Mouse (Mus musculus) lung, postnatal 0 days (tissue): Measurements from ENCODE around the gene 2300002M23Rik. TPM values are rescaled to one million over a fixed set of nuclear protein-coding genes. Genes with fewer than 3 reads are reported as not detected.

Source experiments
- ATAC-seq: fragments of 200-750 bp; cut with Nextera tagmentation; 2 replicates; pipeline ENCODE4 v1.8.0; 2017; ENCODE audit warnings: moderate library complexity
- DNase-seq: peaks from one replicate; pipeline ENCODE4 v3.0.0-alpha.2; 2016; ENCODE audit warnings: low spot score
- H3K27ac ChIP-seq: fragments of 300-500 bp; sonication (generic); 2 replicates; pipeline ENCODE4 v1.5.1; 2014; ENCODE audit warnings: antibody characterized with exemption, mild to moderate bottlenecking, low read length, mixed read lengths
- H3K27me3 ChIP-seq: fragments of 300-500 bp; sonication (generic); replicated peaks from 2 replicates; pipeline ENCODE4 v1.6.1; 2014; ENCODE audit warnings: low read length, mixed read lengths; ENCODE audit not compliant: insufficient read depth
- H3K36me3 ChIP-seq: fragments of 300-500 bp; sonication (generic); 2 replicates; pipeline ENCODE4 v1.6.1; 2014; ENCODE audit warnings: low read length, mixed read lengths; ENCODE audit not compliant: insufficient read depth
- H3K4me1 ChIP-seq: fragments of 300-500 bp; sonication (generic); 2 replicates; pipeline ENCODE4 v1.6.1; 2014; ENCODE audit warnings: antibody characterized with exemption, low read depth, low read length, mixed read lengths; ENCODE audit not compliant: insufficient read depth
- H3K4me2 ChIP-seq: fragments of 300-500 bp; sonication (generic); replicated peaks from 2 replicates; pipeline ENCODE4 v1.6.1; 2014; ENCODE audit warnings: low read depth, mild to moderate bottlenecking, low read length, moderate library complexity, mixed read lengths
- H3K4me3 ChIP-seq: fragments of 300-500 bp; sonication (generic); 2 replicates; pipeline ENCODE4 v1.5.1; 2014; ENCODE audit warnings: low read depth, low read length
- H3K9ac ChIP-seq: fragments of 300-500 bp; sonication (generic); replicated peaks from 2 replicates; pipeline ENCODE4 v1.6.1; 2014; ENCODE audit warnings: low read depth, mild to moderate bottlenecking
- H3K9me3 ChIP-seq: fragments of 300-500 bp; sonication (generic); 2 replicates; pipeline ENCODE4 v1.6.1; 2016; ENCODE audit warnings: low read length, mixed read lengths
- CTCF ChIP-seq: IDR thresholded peaks from 2 replicates; pipeline ENCODE4 v1.5.1; 2016; ENCODE audit warnings: antibody characterized with exemption, mild to moderate bottlenecking
- EP300 ChIP-seq: IDR thresholded peaks from 2 replicates; pipeline ENCODE4 v1.6.1; 2016; ENCODE audit warnings: antibody characterized with exemption, mild to moderate bottlenecking, control low read depth
- WGBS: fragments of 180-500 bp; shearing (Covaris S2); extraction: QIAGEN DNeasy Blood & Tissue Kit; methylation state at CpG from one replicate; pipeline ENCODE4 v1.1.7; 2014; 5-methylcytosine and 5-hydroxymethylcytosine counted together
- polyA plus RNA-seq: library from polyadenylated mRNA; unstranded; fragments of >200 nt; fragmentation: Nextera tagmentation; extraction: Ambion mirVana; gene quantifications from 2 replicates; pipeline ENCODE4 v1.2.1, GENCODE M21; 2015

2300002M23Rik gene
- polyA plus RNA-seq, 1 experiment from 2014 or later = not detected

DNA sequence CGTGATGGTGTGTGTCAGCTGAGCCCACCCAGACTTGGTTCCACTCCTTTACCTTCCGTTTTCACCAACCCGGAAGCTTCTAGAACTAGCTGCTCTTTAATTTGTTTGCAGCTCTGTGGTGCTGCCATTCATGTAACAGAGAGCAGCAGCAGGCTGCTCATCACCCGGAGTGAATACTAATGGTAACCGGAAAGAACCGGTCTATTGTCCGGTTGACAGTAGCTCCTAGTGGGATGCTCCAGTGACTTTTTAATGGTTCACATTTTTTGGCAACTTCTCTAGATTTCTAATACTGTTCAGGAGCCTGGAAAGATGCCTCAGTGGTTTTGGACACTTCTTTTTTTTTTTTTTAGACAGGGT is 23.9 kb downstream of the 2300002M23Rik start:
- 91% methylated on average over 7 of the region's 7 CpGs for WGBS
- H3K9me3 ChIP-seq = no peaks in the 10 kb centered on the region
- ATAC-seq = no peak

DNA sequence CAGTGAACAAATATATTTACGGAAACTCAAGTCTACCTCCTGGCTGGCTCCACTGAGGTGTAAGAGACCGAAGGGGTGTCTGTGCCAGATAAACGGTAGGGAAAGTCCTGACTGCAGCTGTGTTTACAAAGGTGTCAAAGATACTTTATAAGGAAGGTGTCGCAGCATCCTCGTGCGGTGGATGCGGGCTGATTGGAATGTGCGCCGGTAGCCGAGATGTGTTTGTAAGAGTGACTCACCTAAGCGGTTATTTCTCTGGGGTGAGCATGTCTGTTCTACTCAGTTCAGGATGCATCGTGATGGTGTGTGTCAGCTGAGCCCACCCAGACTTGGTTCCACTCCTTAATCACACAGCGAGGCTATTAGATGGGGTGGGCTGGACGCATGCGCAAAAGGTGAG is 24.5 kb downstream of the 2300002M23Rik start:
- DNase-seq (no peak), ATAC-seq (no peak)
- Histone ChIP-seq H3K4me2 (no peak overlapping the region), H3K9me3 (no peaks in the 10 kb centered on the region), H3K4me3 (no peak overlapping the region), H3K27ac (no peak overlapping the region), H3K9ac (no peak overlapping the region), H3K27me3 (no peaks in the 10 kb centered on the region), H3K36me3 (no peaks in the 10 kb centered on the region), H3K4me1 (no peaks in the 10 kb centered on the region)
- TF ChIP-seq EP300 (no peak), CTCF (no peak)
- WGBS = 66% methylated on average over 15 of the region's 15 CpGs

More for the DNA sequence above, 23.9 kb downstream of the 2300002M23Rik start:
- Histone ChIP-seq H3K4me3 (no peak overlapping the region), H3K9ac (no peak overlapping the region), H3K27me3 (no peaks in the 10 kb centered on the region), H3K4me2 (no peak overlapping the region), H3K4me1 (no peaks in the 10 kb centered on the region), H3K27ac (no peak overlapping the region), H3K36me3 (no peaks in the 10 kb centered on the region)
- TF ChIP-seq EP300 (no peak), CTCF (no peak)
- no peak for DNase-seq

DNA sequence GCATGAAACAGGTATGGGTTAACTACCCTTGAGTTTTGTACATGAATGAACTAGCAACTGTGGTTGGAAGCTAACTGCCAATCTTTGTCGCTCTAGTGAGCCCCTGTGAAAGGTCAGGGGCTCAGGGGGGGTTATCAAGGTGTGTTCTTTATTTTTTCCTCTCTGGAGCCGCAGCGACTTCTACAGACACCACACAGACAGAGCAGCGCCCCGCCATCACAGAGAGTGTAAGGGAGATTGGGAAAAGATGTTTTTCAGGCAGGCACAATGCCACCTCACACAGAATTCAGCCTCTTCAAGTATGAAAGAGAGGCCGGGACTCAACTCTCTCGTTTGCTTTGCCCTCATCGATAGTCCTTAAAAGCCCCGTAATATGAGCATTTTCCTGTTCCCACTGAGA is 24.9 kb downstream of the 2300002M23Rik start:
- Histone ChIP-seq H3K4me2 (no peak overlapping the region), H3K27ac (no peak overlapping the region), H3K9ac (no peak overlapping the region), H3K27me3 (no peaks in the 10 kb centered on the region), H3K4me3 (no peak overlapping the region), H3K4me1 (no peaks in the 10 kb centered on the region), H3K36me3 (no peaks in the 10 kb centered on the region), H3K9me3 (no peaks in the 10 kb centered on the region)
- TF ChIP-seq CTCF (no peak), EP300 (no peak)
- DNase-seq (no peak), ATAC-seq (no peak)
- WGBS = 50% methylated on average over 9 of the region's 9 CpGs

DNA sequence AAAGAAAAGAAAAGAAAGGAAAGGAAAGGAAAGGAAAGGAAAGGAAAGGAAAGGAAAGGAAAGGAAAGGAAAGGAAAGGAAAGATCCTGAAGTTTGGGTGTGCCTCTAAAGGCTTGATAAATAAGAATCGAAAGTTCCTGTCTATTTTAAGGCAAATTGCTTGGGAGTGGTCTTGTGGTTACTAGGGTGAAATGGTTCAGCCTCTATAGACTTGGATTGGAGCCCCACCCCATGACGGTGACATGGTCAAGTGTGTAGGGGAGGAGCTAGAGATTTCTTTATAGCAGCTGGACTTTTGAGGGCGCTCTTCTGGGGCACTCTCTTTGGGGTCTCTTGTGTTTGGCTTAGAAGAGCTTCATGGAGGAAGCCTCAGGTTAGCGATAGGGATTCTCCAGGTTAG is 26.5 kb downstream of the 2300002M23Rik start:
- DNase-seq = no peak
- Histone ChIP-seq H3K4me3 (no peak overlapping the region), H3K4me1 (no peaks in the 10 kb centered on the region), H3K9me3 (no peaks in the 10 kb centered on the region), H3K4me2 (no peak overlapping the region), H3K27ac (no peak overlapping the region), H3K27me3 (no peaks in the 10 kb centered on the region), H3K9ac (no peak overlapping the region), H3K36me3 (no peaks in the 10 kb centered on the region)
- WGBS = 44% methylated on average over 4 of the region's 4 CpGs
- ATAC-seq = no peak
- no peak for TF ChIP-seq CTCF
- TF ChIP-seq EP300 = no peak

DNA sequence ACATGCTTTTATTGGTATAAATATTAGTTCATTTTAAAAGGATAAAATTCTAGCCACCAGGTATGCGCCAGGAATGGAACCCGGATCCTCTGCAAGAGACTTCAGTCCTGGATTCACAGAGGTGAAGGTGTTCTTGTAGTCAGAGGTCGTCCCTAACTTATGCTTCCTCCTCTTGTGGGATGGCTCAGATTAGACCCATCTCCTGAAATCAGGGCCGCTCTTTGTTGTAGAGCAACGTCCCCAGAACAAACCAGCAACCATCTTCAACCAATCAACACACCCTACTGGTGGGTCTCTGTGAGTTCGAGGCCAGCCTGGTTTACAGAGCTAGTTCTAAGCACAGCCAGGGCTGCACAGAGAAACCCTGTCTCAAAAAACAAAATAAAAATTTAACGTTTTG is 27.2 kb downstream of the 2300002M23Rik start:
- WGBS = 77% methylated on average over 7 of the region's 7 CpGs
- Histone ChIP-seq H3K9ac (no peak overlapping the region), H3K27me3 (no peaks in the 10 kb centered on the region), H3K4me1 (no peaks in the 10 kb centered on the region), H3K4me3 (no peak overlapping the region), H3K4me2 (no peak overlapping the region), H3K9me3 (no peaks in the 10 kb centered on the region), H3K27ac (no peak overlapping the region), H3K36me3 (no peaks in the 10 kb centered on the region)
- TF ChIP-seq EP300 = no peak
- no peak for TF ChIP-seq CTCF
- DNase-seq (no peak), ATAC-seq (no peak)

DNA sequence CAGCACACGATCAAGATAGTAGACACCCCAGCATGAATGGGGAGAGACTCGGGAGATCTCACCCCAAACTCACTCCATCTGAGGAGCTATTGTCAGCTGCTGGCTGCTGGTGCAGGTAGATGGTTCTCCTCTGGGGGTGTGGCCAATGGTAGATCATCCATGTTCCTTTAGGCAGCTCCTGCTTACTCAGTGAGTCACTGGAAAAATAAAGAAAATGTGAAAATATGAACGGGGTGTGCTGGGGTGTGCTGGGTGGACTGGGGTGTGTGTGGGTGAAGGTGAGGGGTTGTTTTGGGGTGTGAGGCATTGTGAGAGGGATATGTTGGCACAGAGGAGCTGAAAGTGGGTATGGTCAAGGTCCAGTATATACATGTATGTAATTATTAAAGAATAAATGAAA is 30.1 kb downstream of the 2300002M23Rik start:
- DNase-seq (no peak), ATAC-seq (no peak)
- WGBS = 89% methylated on average over 3 of the region's 3 CpGs
- TF ChIP-seq EP300 = no peak
- no peak for TF ChIP-seq CTCF
- H3K4me1 ChIP-seq = no peaks in the 10 kb centered on the region
- H3K9ac ChIP-seq = no peak overlapping the region
- no peak overlapping the region for H3K27ac ChIP-seq
- no peak overlapping the region for H3K4me3 ChIP-seq
- no peaks in the 10 kb centered on the region for H3K9me3 ChIP-seq
- H3K27me3 ChIP-seq = no peaks in the 10 kb centered on the region
- H3K4me2 ChIP-seq = no peak overlapping the region
- no peaks in the 10 kb centered on the region for H3K36me3 ChIP-seq

DNA sequence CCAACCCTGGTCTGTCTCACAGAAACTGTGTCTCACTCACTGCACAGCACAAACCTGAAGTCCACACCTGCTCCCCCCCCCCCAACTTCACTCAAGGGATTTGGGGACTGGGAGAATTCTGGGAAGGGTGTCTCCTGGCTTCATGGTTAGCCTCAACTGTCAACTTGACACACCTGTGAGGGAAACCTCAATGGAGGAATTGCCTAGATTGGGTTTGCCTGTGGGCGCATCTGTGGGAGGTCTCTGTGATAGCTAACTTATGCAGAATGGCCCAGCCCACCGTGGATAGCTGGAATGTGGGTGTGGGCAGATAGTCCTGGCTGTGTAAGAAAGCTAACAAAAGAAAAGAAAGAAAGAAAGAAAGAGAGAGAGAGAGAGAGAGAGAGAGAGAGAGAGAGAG is 34.0 kb downstream of the 2300002M23Rik start, which contains the start of gene Sfta2:
Gene Sfta2, plus strand, starts transcription at position 301 of the 400 bp plus-strand sequence.
- Histone ChIP-seq H3K9me3 (no peaks in the 10 kb centered on the region), H3K4me1 (no peaks in the 10 kb centered on the region), H3K4me2 (no peak within 1 kb of the TSS), H3K27ac (no peak within 1 kb of the TSS), H3K36me3 (no peaks in the 10 kb centered on the region), H3K4me3 (no peak within 1 kb of the TSS), H3K9ac (no peak within 1 kb of the TSS), H3K27me3 (no peaks in the 10 kb centered on the region)
- no peak for TF ChIP-seq CTCF
- no peak for TF ChIP-seq EP300
- DNase-seq = no peak
- WGBS = 46% methylated on average over 2 of the region's 2 CpGs
- no peak for ATAC-seq
